Mouse (Mus musculus) naive thymus-derived CD4-positive, alpha-beta T cell, adult 2 months (primary cell): ENCODE measurements around the gene 1700123K08Rik.
A peak's percentile ranks its signal among the peaks of the same experiment; 100 is the strongest.
"Not testable (repeated sequence)": the region's sequence is repeated elsewhere in the genome, so short reads cannot be mapped to it uniquely, and the experiment has no call there.

Experiments used
- DNase-seq: peaks from one replicate; pipeline ENCODE4 v3.0.0-alpha.2; 2011; ENCODE audit warnings: low read depth

Gene 1700123K08Rik

DNA sequence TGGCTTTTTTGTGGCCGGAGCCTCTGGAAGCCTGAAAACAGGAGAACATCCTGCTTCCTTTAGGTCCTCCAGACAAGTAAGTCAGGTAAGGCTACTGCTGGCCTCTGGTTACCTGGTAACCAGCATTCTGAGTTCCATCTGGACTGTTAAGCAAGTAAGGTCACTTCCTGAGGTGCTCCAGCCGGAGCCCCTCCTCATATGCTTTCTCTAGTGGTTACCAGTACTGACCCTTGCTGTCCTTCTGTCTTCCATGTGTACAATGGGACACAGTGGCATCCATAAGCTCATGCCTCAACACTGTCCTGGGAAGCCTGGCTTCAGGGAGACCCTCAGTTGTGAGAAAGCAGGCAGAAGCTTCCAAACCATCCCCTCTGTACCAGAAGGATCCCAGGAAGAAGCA lies at the start of gene 1700123K08Rik:
Gene 1700123K08Rik, minus strand, starts transcription at position 101 of the 400 bp plus-strand sequence.
- not testable (repeated sequence) for DNase-seq

DNA sequence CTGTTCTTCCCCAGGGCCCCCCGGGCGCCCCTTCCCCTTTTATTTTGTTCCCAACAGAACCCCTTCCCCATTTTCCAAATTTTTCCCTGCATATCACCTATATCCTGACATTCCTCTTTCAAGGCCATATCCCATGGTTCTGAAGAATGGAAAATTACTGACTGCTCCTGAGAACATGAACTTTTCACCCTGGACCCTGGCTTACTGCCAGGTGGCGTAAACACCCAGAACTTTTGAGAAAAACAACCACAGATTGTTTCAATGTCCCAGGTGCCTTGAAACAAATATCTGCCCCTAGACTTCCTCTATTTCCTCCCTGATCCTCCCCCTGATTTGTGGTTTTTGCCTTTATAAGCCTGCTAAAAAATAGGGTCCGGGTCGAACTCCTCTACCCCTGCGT lies 22.9 kb upstream of the 1700123K08Rik start:
- DNase-seq, result no peak

GRCm38 (mm10) chr5:138571623-138572022 lies 7.1 kb upstream of the 1700123K08Rik start:
- DNase-seq, result peak; percentile 70

DNA sequence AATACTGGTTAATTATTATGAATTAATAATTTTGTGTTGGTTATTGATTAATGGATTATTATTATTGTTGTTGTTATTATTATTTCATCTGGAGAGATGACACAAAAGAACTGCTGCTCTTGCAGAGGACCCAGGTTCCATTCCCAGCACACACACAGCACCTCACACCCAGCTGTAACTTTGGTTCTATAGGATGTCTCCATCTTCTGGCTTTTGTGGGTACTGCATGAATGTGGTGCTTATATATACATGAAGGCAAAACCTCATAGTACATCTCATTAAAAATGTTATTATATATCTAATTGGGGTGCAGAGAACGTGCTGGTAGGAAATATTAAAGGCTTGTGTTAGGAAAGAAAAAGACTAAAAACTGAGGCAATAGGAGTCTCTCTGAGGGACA lies 11.8 kb downstream of the 1700123K08Rik start:
- peak; percentile 42 for DNase-seq

- no peak for DNase-seq
These were observed 32.0 kb downstream of the 1700123K08Rik start for GRCm38 (mm10) chr5:138532491-138532890.
